Mouse (Mus musculus) cerebellum, adult 18-20 months (tissue): ENCODE measurements around the gene U2af1l4.
A peak's percentile ranks its signal among the peaks of the same experiment; 100 is the strongest.

Source experiments
- DNase-seq, 2 experiments: peaks; one replicate each; pipeline ENCODE4 v3.0.0; 2021

Gene U2af1l4

DNA sequence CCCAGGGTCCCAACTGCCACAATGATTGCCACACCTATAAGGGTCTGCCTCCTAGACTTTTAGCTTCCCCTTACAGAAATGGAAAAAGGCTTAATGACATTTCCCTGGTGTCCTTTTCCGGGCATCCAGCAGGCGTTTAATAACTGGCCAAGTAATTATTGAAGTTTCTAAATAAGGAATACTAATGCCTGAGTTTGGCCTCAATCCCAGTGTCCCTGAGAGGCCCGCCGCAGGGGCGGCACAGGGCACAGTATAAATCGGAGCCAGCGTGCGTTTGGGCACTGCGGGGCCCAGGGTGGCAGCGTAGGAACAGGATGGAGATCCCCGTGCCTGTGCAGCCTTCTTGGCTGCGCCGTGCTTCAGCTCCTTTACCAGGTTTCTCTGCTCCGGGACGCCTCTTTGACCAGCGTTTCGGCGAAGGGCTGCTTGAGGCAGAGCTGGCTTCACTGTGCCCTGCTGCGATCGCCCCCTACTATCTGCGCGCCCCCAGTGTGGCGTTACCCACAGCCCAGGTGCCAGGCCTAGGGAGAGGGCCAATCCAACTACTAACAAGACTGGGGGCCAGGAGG, 10.0 kb upstream of the U2af1l4 start:
- peak; percentile 61 to 71 for DNase-seq

DNA sequence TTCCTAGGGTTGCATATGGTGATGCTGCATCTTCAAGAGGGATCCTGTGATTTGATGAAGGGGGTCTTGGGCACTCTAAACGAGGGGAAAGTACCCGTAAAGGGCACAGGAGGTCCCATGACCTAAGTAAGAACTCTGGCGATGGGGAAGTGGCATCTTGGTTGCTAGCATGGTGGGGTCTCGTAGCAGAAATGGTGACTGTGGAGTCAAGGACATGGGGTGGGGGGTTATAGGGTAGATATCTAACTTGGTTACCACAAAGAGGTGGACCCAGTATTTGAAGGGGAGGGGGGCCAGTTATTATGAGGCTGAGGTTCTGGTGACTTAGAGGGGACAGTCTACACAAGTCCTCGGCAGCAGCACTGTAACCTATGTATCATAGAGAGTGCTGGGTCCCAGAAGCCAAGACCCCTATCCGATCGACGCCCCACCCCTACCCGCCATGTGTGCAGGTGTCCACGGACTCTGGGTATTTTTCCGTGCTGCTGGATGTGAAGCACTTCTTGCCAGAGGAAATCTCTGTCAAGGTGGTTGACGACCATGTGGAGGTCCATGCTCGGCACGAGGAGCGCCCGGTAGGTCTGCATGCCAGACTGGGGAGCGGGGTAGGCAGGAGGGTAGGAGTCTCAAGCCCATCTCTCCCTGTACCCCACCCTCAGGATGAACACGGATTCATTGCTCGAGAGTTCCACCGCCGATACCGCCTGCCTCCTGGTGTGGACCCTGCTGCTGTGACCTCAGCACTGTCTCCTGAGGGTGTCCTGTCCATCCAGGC, 9.1 kb upstream of the U2af1l4 start:
- DNase-seq = no peak

DNA sequence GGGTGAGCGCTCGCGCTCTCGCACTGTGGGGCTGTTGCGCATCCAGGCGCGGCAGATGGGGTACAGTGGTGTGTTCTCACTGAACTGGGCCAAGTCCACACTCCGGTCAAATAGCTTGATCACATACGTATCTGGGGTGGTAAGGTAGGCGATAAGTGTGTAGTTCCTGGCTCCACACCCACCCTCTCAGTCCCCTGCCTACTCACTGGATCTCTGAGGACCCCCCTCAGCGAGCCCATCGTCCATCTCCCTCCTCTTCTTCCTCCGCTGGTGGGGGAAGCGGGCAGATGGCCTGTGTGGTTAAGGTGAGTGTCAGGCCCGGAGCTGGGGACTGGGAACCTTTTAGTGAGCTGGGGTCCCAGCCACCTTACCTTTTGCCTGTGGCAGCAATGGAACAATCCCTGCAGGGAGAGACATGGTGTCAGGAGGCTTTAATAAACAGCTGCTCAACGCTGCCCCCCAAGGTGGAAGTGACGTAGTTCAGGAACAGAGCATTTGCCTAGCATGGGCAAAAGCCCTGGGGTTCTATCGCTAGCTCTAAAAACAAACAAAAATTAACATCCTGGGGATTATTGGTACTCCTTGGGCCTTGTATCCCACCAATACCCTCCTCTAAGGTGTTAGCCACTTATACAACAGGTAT, 6.1 kb upstream of the U2af1l4 start:
- peak in 1 of 2 experiments; percentile 28 for DNase-seq

DNA sequence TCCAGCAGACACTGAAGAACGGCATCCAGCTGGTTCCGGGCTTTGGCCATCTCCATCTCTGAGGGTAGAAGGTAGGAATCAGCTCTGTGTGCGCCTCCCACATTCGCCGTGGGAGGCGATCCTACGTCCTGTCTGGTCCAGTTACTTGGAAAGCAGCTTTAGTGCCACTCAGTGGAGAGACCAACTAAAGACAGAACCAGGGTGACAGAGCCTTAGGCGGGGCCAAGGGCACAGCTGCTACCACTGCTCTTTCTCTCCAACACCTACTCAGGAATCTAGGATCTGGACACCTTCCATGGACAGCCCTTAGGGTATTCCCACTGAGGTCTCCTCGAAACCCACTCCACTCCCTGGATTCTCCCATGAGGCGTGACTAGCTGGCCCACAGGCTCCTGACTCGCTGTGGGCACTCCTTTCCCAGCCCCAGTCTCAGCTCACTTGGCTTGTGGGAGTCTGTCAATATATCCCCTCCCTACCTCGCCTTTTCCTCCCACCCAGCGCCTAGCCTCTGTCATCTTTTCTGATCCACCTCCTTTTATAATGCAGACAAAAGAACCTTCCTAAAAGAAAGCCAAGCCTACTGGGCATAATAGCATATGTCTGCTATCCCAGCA, 5.1 kb upstream of the U2af1l4 start:
- DNase-seq = peak in 1 of 2 experiments; percentile 20

DNA sequence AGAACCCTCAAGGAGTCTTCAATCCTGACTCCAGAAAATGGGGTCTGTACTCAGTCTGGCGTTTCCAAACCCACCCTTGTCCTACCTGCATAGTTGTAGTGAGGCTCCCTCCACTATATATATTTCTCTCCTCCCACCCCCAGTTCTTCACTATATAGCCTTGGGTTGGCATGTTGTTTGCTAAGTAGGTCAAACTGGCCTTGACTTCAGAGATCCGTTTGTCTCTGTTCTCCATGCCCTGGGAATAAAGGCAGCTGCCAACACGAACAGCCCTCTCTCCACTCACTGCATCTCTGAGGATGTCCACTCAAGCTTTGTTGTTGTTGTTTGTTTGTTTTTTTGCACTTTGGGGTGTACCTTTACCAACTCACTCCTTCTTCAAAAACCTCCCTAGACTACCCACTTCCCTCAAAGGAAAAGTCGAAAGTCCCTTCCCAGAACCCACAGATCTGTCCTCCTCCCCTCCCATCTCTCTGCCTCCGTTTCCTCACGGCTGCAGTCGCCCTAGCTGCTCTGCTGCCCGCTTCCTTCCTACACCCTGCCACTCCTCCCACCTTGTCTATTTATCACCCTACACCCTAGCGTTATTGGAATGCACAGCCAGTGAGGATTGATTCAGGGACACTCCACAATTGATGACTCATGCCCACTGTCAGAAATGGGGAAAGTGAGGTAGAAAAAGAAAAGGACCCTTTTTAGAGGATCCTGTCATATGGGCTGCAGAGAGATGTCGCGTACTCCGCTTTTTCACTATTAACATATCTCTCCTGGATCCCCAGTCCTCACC, 4.3 kb upstream of the U2af1l4 start:
- DNase-seq = no peak

DNA sequence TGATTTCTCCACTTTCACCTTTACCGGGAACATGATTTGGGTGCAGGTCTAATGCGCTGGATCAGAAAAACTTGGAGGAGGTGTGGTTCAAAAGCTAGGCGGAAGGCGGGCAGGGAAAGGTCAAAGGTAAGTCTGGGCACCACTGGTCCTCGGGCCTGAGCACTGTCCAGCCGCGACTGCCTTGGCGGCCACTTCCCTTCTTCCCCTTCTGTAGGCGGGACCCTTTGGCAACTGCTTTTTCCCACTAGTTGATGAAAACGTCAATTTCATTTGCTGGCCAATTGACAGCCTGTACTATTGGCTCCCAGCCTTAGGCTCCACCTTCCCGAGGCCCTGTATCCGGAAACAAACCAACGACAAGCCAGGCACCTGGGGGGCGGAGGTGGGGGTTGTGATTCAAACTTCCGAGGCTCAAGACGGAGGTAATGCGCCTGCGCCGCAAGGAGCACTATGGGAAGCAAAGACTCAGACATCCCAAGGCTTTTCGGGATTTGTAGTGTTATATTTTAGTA, 3.6 kb upstream of the U2af1l4 start, which contains the start of gene Lin37:
Lin37 (minus strand) TSS at position 396 of the 512 bp plus-strand sequence.
- DNase-seq = peak; percentile 97 to 99

DNA sequence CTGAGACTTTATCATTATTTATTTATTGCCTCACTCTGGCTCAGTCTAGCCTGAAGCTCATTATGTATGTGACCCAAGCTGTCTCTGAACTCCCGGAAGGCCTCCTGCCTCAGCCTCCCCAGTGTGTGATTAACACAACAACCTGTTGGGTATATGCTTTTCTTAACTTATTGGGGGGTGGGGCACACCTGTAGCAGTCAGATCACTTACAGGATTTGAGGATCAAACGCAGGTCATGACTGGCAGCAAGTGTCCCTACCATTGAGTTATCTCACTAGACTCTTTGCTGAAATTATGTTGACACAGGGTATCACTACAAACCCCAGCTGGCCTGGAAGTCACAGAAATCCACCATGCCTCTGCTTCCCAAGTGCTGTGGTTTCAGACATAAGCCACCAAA, 2.8 kb upstream of the U2af1l4 start:
- peak in 1 of 2 experiments; percentile 18 for DNase-seq

DNA sequence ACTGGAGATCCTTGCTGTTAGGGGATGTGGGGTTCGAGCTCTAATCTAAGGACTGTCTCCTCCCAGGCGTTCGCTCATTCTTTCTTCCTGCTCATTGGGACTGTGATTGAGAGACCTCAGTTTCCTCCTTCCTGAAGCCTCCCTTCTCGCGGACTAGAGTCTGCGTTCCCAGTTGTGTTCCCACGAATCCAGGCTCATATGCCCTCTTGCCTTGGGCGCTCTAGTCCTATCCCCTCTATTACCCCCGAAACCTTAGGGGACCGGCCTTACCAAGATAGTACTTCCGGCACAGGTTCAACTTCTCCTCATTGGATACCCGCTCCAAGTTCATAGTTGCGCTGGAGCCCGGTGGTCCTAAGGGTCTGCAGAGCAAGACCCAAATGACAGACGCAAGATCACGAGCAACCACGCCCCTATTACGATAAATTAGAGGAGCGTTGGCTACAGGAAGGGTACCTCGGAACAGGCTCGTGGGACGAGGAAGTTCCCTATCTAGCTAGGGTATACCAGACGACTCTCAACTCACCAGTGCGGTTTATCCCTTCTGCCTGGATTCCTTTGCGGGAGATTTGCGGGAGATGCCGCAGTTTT, 480 bp upstream of the U2af1l4 start:
- no peak for DNase-seq

DNA sequence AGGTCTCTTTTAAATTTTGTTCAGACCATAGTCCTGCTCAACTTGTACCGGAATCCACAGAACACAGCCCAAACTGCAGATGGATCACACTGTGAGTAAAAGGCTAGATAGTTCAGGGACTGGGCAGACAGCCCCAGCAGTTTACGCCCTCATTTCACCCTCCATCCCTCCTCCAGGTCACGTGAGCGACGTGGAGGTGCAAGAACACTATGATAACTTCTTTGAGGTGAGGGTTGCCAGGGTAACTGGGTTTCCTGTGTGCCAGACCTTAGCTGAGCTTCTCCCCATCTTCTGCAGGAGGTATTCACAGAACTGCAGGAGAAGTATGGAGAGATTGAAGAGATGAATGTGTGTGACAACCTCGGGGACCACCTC, 792 bp downstream of the U2af1l4 start:
- DNase-seq = no peak

DNA sequence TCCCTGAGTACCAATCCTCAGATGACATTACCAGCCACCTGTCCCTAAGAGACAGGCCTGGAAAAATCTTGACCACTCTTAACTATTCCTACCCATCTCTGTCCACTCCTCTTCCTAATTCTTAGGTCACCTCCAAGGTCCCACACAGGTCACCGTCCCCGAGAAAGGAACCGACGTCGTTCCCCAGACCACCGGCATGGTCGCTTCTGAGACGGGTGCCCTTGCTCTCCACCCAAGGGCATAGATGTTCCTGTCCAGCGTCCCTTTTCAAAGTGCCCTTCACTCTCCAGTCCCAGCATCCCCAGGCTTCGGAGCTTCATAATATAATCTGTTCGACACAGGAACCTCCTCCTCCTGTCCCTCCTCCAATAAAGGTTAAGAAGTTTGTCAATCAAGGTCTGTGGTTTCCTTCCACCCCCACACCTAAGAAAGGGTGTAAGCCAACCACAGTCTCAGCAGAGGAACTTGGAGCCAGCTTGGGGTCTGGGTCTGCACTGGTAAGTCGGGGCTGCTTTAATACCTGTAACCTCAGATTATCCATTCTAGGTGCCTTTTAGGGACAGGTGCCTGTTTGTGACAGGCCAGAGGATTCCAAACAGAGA, 2.0 kb downstream of the U2af1l4 start, which contains the start of gene Igflr1:
Igflr1 (plus strand) TSS at position 458 of the 602 bp plus-strand sequence.
- DNase-seq = peak in 1 of 2 experiments; percentile 18

DNA sequence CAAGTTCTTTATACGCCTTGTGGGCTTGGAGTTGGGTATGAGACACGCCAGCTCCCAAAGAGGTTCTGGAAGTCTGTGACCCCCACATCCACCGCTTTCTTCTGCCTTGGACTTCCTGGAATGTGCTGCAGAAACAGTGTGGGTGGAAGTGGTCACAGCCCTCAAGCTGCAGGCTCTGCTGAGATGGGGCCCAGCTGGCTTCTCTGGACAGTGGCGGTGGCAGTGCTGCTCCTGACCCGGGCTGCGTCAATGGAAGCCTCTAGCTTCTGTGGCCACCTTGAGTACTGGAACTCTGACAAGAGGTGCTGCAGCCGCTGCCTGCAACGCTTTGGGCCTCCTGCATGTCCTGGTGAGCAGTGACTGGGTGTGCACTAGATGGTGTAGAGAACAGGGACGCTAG, 2.9 kb downstream of the U2af1l4 start:
- no peak for DNase-seq

DNA sequence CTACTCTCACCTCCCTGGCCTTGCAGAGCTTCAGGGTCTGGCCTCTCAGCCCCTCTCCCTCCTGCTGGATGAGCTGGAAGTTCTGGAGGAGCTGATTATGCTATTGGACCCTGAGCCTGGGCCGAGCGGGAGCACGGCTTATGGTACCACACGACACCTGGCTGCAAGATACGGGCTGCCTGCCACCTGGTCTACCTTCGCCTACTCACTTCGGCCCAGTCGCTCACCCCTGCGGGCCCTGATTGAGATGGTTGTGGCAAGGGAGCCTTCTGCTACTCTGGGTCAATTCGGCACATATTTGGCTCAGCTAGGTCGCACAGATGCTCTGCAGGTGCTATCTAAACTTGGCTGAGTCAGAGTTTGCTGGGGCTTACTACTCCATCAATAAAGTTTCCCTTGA, 4.5 kb downstream of the U2af1l4 start:
- no peak for DNase-seq

DNA sequence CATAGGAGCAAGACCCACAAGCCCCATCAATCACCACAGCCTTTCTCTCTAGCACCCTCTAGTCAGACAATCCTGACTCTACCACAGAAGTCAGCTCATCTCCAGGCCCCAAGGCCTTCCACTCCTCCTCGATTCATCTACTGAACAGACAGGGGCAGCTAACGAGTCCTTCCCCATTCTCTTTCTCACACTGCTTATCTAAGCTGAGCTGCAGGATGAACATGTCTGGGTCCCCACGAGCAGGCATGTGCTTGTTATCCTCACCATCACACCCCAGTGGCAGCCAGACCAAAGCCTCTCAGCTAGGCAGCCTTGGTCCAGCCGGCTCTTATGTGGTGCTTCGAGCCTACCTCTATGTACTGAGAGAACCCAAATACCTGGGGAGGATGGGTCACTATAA, 9.3 kb downstream of the U2af1l4 start:
- DNase-seq = no peak

DNA sequence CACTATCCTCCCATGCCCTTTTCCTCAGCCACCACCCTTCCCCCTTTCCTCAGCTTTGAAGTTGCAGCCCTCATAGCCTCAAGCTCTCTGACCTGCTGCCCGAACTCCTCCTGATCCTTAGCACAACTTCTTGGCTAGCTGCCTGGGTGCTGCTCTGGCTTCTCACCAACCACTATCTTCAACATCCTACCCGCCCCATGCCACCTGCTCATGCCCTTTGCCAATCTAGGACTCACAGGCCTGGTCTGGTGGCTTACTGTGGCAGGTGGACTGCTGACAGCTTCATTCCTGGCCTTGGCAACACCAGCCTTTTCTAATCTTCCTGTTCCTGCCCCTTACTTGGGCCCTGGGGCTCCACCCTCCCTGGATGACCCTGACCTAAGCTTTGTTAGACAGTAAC, 9.9 kb downstream of the U2af1l4 start:
- DNase-seq = peak; percentile 74 to 79

DNA sequence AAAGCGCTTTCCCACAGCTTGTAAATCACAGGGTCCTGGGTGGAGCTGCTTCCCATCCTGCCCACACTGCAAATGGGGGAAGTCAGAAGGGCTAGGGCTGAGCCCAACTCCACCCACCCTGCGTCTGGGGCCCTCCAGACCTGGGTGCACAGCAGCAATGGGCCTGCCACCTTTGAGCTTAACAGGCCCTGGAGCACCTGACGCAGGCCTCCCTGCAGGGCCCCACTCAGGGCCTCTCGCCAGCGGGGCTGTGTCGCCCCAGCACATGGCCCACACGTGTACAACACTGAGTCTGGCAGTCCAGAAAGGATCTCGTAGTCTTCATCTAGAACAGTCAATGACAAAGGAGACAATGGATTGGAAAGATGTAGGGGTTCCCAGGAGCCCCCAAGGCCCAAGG, 16.8 kb downstream of the U2af1l4 start:
- DNase-seq = no peak

DNA sequence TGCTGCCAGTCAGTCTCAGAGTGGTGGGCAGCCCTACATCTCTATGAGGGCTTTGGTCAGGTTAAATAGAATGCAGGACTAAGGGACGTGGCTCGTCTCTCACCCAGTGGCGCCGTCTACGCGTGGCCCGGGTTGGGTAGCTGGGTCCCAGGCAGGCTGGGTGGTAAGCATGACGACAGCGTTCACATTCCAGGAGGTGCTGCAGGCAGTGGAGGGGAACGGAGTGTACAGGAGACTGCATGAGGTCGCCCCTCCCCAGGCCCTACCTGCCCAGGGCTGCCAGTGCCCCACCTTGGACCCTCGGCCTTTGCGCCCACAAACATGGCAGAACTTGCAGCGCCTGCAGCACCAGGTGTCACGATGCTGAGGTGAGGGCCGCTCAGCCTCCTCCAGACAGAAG, 18.4 kb downstream of the U2af1l4 start:
- DNase-seq = no peak

DNA sequence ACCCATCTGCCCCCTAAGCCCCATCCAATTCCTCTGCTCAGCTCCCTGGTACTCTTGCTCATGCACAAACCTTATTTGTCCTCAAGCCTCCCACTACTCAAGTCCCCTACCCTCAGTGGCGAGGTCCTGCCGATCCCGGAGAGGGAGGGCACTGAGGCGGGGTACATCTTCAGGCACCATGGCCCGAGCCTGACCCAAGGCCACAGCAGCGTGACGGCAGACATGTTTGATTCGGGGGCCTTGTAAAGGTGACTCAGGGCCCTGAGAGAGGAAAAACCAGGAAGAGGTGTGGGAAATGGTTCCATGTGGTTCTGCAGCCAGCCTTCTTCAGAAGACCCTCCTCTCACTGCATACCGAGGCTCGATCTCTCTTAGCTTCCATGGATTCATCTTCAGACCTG, 21.2 kb downstream of the U2af1l4 start:
- no peak for DNase-seq

DNA sequence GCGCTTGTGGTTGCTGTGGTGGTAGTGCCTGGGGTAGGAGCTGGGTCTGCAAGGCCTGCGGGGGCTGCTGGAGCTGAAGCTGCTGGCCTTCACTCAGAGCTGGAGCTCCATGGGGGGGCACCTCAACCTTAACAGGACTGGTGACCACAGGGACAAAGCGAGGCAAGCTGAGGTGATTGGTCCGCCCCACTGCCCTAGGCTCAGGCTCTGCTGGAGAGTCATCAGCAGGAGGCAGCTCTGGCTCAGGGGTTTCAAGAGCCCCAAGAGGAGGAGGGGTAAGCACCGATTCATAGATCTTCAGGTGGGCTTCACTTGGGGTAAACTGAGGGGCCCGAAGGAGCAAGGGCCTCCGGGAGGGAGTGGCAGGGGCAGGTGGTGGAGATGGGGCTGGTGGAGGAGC, 22.1 kb downstream of the U2af1l4 start:
- DNase-seq = no peak

DNA sequence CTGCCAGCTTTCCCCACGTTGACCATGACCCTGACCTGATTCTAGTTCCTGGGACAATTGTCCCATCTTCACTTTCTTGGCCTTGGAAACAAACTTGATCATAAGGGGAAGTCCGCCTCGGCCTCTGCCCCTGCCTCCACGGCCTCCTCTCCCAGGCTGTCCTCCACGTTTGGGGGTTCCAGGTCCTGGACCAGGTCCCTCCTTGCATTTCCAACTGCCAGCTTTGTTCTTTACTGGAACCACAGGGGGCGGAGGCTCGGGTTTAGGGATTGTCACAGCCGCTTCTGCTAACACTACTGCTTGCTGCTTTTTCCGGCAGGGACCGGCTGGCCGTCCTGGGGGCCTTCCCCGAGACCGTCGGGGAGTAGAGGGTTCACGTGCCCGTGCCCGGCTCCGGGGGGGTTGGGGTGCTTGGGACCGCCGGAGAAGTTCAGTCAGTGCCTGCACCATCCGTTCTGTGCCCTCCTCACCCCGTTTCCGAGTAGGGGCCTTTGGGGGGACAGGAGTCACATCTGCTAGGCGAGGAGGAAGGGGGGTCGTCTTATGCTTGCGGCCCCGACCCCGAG, 23.4 kb downstream of the U2af1l4 start:
- peak in 1 of 2 experiments; percentile 40 for DNase-seq

DNA sequence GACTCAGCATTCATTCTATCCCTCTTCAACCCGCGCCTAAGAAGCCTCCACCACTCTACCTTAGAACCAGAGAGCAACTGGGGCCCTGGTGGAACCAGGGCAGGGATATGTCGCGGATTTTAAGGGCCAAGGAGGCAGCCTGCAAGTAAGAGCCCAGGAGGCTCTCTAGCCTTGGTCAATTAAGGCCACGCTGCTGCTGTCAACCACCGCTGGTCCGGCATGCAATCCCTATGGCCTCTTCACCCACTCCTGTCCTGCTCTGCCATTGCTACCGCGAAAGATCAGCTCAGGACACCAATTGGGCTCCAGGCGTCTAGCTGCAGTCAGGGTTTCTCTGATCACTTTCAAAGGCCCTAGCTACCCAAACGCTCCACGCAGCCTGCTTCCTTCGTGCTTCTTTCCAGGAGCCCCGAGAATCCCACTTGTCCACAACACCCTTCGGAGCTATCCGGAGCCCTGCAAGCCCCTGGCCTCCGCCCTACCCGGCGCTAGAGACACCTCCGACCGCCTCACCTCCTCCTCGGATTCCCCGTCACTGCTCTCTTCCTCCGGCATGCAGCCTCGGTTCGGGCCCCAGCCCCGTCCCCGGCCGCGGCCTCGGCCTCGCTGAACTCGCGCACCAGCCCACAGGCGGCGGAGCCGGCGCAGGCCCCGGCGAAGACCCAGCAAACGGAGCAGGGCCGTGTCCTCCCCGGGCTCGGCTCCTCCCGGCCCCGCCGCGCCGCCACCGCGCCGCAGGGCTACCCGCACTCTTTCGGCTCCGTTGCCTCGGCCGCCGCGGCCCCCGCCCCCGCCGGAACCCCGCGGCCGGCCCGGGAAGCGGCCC, 25.0 kb downstream of the U2af1l4 start:
- peak in 1 of 2 experiments; percentile 46 for DNase-seq
